Mouse (Mus musculus): ENCODE data around the gene Olfr1375. TPM values are rescaled to one million over a fixed set of nuclear protein-coding genes. Genes with fewer than 3 reads are reported as not detected.
"Not testable (repeated sequence)": the region's sequence is repeated elsewhere in the genome, so short reads cannot be mapped to it uniquely, and the experiment has no call there.

The Olfr1375 gene
- total RNA-seq (2022) = not detected

GRCm38 (mm10) chr11:51047809-51048208 is at the start of gene Olfr1375:
Gene Olfr1375 (plus strand): TSS chr11:51048109.
- not testable (repeated sequence) for DNase-seq (ENCODE audit: low spot score in 2 of 2)

DNA sequence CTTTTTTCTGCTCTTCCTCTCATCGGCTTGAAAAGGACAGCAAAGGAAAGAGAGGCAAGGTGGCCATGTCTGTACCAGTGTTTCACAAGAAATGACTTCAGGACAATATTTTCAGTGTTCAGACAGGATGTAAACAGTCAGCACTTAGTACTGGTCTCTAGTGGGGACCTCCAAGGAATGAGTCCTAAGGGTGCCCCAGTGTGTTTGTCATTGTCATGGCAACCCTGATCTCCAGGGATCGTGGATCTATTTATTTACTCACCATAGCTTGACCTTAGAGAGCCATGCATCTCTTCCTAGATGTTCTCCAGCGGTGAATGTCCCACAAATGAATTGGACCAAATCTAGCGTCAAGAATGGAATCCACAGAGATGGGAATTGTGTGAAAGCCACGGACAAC is 44.6 kb upstream of the Olfr1375 start, which contains the start of gene Olfr51:
Olfr51 (plus strand) TSS at position 301 of the 400 bp plus-strand sequence.
- no peak for DNase-seq (ENCODE audit: low spot score in 2 of 2)

GRCm38 (mm10) chr11:51011821-51012220 is 36.1 kb upstream of the Olfr1375 start:
- no peak for DNase-seq (ENCODE audit: low spot score in 2 of 2)

DNA sequence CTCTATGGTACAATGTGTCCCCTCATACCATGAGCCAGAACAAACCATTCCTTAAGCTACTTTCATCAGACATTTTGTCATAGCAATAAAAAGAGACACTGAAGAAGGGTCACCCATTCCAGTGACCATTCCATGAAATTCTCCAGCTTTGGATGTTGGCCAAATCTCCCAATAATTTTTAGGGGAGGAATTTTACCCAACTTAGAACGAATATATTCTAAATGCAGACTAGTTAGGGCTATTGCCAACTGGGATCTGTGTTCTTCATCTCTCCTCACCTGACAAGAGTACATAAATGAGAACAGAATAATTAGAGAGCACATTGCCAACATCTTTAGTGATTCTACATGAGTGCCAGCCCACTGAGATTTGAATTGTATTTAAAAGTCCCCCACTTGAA is 34.0 kb upstream of the Olfr1375 start, which contains the start of gene Olfr54:
Olfr54 (plus strand) TSS at position 301 of the 400 bp plus-strand sequence.
- DNase-seq (ENCODE audit: low spot score in 2 of 2) = no peak

DNA sequence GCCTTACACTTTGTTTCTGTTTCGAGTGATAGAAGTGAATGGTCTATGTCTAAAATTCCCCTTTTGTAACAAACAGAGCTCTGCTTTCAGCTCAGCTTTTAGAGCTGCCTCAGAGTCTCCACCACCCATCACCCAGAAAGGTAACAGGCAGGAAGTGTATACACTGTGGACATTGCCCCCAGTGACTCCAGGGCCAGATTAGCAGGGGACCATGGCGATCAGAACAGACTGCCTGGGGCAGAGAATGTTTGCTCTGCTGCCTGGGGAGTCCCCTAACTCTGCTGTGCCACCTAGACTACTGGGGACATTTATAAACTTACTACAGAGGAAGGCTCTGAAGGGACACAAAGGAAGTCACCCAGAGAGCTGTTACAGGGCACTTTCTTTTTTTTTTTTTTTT is 31.6 kb upstream of the Olfr1375 start:
- no peak for DNase-seq (ENCODE audit: low spot score in 2 of 2)

- not testable (repeated sequence) for DNase-seq (ENCODE audit: low spot score in 2 of 2)
Observed at GRCm38 (mm10) chr11:51026811-51027210, 21.1 kb upstream of the Olfr1375 start.

- DNase-seq (ENCODE audit: low spot score in 2 of 2) = not testable (repeated sequence)
Observed at GRCm38 (mm10) chr11:51029381-51029780, 18.5 kb upstream of the Olfr1375 start.

GRCm38 (mm10) chr11:51030225-51030624 is 17.7 kb upstream of the Olfr1375 start:
- no peak for DNase-seq (ENCODE audit: low spot score in 2 of 2)

DNA sequence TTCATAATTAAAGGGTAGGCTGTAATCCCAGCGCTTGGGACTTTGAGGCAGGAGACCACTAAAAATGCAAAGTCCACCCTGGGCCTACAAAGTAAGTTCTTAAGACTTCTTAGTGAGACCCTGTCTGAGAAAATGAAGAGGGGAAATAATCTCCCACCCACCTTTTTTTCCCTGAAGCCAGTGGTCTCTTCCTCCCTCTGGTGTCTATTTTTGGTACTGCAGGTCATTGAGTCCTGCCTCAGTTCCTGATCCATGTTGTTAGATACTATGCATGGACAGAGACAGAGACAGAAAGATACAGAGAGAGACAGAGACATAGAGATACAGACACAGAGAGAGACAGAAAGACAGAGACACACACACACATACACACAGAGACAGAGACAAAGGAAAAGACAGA is 15.1 kb upstream of the Olfr1375 start:
- no peak for DNase-seq (ENCODE audit: low spot score in 2 of 2)

- not testable (repeated sequence) for DNase-seq (ENCODE audit: low spot score in 2 of 2)
Observed at GRCm38 (mm10) chr11:51034141-51034540, 13.8 kb upstream of the Olfr1375 start.

GRCm38 (mm10) chr11:51035951-51036350 is 12.0 kb upstream of the Olfr1375 start:
- DNase-seq (ENCODE audit: low spot score in 2 of 2) = no peak

DNA sequence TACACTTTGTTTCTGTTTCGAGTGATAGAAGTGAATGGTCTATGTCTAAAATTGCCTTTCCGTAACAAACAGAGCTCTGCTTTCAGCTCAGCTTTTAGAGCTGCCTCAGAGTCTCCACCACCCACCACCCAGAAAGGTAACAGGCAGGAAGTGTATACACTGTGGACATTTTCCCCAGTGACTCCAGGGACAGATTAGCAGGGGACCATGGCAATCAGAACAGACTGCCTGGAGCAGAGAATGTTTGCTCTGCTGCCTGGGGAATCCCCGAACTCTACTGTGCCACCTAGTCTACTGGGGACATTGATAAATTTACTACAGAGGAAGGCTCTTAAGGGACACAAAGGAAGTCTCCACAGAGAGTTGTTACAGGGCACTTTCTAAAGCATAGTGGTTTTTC is 3.1 kb upstream of the Olfr1375 start:
- not testable (repeated sequence) for DNase-seq (ENCODE audit: low spot score in 2 of 2)

DNA sequence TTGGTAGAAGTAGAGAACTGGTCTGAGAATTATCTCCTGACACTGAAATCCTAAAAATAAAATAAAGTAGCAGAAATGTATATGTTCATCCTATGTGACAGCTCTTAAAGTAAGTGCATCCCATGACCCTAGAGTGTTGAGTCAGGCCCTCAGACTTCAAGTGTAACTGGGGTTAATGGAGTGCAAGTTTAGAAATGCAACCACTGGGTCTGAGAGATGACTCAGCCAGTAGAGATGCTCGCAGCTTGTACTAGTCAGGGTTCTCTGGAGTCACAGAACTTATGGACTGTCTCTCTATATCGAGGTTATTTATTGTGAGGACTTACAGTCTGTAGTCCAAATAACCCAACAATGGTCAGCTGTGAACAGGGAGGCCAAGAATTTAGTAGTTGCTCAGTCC is 3.8 kb downstream of the Olfr1375 start:
- DNase-seq (ENCODE audit: low spot score in 2 of 2) = no peak

- no peak for DNase-seq (ENCODE audit: low spot score in 2 of 2)
Observed at GRCm38 (mm10) chr11:51053230-51053629, 5.3 kb downstream of the Olfr1375 start.

DNA sequence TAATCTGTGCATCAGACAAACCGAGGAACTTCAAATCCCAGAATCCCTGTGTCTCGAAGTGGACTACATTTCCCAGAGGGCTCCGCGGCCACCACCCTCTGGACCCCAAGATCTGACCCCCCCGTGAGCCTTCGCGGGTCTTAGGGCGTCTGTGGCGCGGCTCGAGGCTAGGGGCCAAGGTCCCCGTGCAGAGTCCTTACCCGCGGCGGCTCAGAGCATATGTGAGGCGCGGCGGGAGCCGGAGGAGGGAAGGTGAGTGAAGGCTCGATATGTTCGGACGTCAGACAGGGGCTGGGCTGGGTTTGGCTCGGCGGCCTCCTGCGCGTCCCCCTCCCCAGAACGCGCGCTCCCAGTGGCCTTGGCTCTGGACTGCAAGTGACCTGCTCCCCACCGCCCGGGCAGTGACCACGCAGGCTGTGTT is 11.3 kb downstream of the Olfr1375 start, which contains the start of gene Zfp354a:
Zfp354a (plus strand) TSS at position 107 of the 421 bp plus-strand sequence.
- DNase-seq (ENCODE audit: low spot score in 2 of 2) = peak; percentile 48 to 53

- DNase-seq (ENCODE audit: low spot score in 2 of 2) = peak in 1 of 2 experiments; percentile 10
Observed at GRCm38 (mm10) chr11:51059640-51060039, 11.7 kb downstream of the Olfr1375 start.

- DNase-seq (ENCODE audit: low spot score in 2 of 2) = no peak
Observed at GRCm38 (mm10) chr11:51060981-51061380, 13.1 kb downstream of the Olfr1375 start.

DNA sequence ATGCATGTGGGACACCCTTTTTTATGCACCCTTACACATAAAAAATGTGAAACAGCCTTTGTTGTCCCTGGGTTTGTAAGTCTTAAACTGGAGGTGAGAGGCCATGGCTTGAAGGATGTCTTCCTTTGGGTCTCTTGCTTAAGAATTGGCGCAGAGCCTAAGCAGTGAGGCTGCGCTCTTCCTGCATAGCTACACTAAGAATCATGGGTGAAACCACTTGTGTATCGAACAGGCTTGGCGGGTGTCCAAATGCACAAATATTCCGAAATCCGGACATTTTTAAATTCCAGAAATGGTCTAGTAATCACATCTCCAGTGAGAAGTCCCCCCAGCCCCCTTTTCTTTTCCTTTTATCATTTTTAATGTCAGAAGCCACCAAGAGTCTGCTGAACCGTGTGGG is 15.4 kb downstream of the Olfr1375 start:
- DNase-seq (ENCODE audit: low spot score in 2 of 2) = no peak

DNA sequence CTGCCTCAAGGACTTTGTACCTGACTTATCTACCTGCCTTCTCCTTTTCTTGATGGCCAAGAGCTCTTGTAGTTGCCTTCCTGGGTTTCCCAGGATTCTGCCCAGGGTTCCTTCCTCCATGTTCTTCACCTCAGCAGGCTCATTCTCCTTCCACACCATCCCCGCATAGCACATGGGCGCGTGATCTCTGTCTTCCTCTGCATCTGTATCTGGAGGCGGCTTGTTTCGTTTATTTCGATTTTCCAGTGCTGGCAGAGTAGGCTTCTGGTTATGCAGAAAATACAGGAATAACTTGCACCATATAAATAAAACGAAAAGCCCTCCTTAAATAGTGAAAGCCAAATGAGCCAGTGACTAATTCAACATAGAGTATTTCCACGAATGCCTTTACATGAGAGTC is 15.9 kb downstream of the Olfr1375 start:
- DNase-seq (ENCODE audit: low spot score in 2 of 2) = peak in 1 of 2 experiments; percentile 22

GRCm38 (mm10) chr11:51084527-51084926 is 36.6 kb downstream of the Olfr1375 start:
- DNase-seq (ENCODE audit: low spot score in 2 of 2) = no peak

DNA sequence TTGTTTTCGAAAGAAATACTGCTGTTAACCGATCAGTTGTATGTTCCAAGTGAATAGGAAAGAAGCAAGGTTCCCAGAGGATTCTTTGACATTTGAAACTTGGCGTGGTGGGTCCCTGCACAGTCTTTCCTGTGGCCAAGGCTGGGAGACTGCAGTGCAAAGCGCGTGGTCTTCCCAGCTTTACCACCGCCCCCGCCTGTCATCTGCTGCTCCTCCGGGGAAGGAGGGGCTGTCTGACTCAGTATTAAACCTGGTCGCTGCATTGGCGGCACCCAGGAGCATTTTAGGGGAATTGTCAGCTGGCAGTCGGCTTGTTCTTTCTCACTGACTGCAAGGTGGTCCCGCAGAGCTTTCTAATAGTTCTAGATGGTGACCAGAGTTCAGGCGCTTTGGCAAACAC is 37.4 kb downstream of the Olfr1375 start:
- DNase-seq (ENCODE audit: low spot score in 2 of 2) = peak in 1 of 2 experiments; percentile 16

All from left cerebral cortex, adult 8-10 months (tissue).